Mouse (Mus musculus) hindbrain, embryonic 16.5 days (tissue): ENCODE results near the gene Ndufs7. TPM values are rescaled to one million over a fixed set of nuclear protein-coding genes. Genes with fewer than 3 reads are reported as not detected.
"Not testable (repeated sequence)": the region's sequence is repeated elsewhere in the genome, so short reads cannot be mapped to it uniquely, and the experiment has no call there.

Source experiments
- ATAC-seq: fragments of 200-750 bp; cut with Nextera tagmentation; 2 replicates; pipeline ENCODE4 v1.8.0; 2017; ENCODE audit warnings: moderate TSS enrichment, moderate library complexity
- H3K27ac ChIP-seq: fragments of 300-500 bp; sonication (generic); 2 replicates; pipeline ENCODE4 v1.5.1; 2014; ENCODE audit warnings: low read depth, mild to moderate bottlenecking, control low read depth, low read length, moderate library complexity
- H3K27me3 ChIP-seq: fragments of 300-500 bp; sonication (generic); replicated peaks from 2 replicates; pipeline ENCODE4 v1.6.1; 2014; ENCODE audit warnings: low read length; ENCODE audit not compliant: control insufficient read depth, insufficient read depth
- H3K36me3 ChIP-seq: fragments of 300-500 bp; sonication (generic); 2 replicates; pipeline ENCODE4 v1.6.1; 2014; ENCODE audit warnings: mild to moderate bottlenecking, low read length, moderate library complexity, mixed read lengths; ENCODE audit not compliant: control insufficient read depth, insufficient read depth
- H3K4me1 ChIP-seq: fragments of 300-500 bp; sonication (generic); 2 replicates; pipeline ENCODE4 v1.6.1; 2014; ENCODE audit warnings: low read depth, low read length; ENCODE audit not compliant: control insufficient read depth, insufficient read depth
- H3K4me2 ChIP-seq: fragments of 300-500 bp; sonication (generic); 2 replicates; pipeline ENCODE4 v1.6.1; 2014; ENCODE audit warnings: mild to moderate bottlenecking, low read length, control low read depth, moderate library complexity
- H3K4me3 ChIP-seq: fragments of 300-500 bp; sonication (generic); 2 replicates; pipeline ENCODE4 v1.5.1; 2014; ENCODE audit warnings: mild to moderate bottlenecking, low read length, control low read depth, moderate library complexity
- H3K9ac ChIP-seq: fragments of 300-500 bp; sonication (generic); 2 replicates; pipeline ENCODE4 v1.6.1; 2014; ENCODE audit warnings: low read depth, mild to moderate bottlenecking, control low read depth, low read length, moderate library complexity
- H3K9me3 ChIP-seq: fragments of 300-500 bp; sonication (generic); 2 replicates; pipeline ENCODE4 v1.6.1; 2014; ENCODE audit warnings: mild to moderate bottlenecking, low read length, moderate library complexity; ENCODE audit not compliant: control insufficient read depth
- WGBS: fragments of 180-500 bp; shearing (Covaris S2); extraction: QIAGEN DNeasy Blood & Tissue Kit; methylation state at CpG from one replicate; pipeline ENCODE4 v1.1.7; 2014; 5-methylcytosine and 5-hydroxymethylcytosine counted together
- polyA plus RNA-seq: library from polyadenylated mRNA; unstranded; fragments of >200 nt; fragmentation: Nextera tagmentation; extraction: Ambion mirVana; gene quantifications from 2 replicates; pipeline ENCODE4 v1.2.1, GENCODE M21; 2015

Gene Ndufs7
- polyA plus RNA-seq, 1 experiment from 2014 or later, result 361 TPM

- Histone ChIP-seq H3K9ac (peak overlapping the region; percentile 38; the same call in 1 of the 2 replicates), H3K27ac (no peak overlapping the region), H3K9me3 (no peaks in the 10 kb centered on the region), H3K36me3 (no peaks in the 10 kb centered on the region), H3K4me1 (0 out of 2 replicates have a peak, but pooled peaks cover 2% of the 10 kb centered on the region), H3K4me3 (no peak overlapping the region), H3K27me3 (no peaks in the 10 kb centered on the region), H3K4me2 (no peak overlapping the region)
- ATAC-seq, result no peak
- WGBS, result 18% methylated on average over 16 of the region's 16 CpGs
Measured at GRCm38 (mm10) chr10:80215048-80215772, 33.7 kb upstream of the Ndufs7 start.

GRCm38 (mm10) chr10:80220676-80221075 lies 28.2 kb upstream of the Ndufs7 start:
- no peak overlapping the region for H3K4me3 ChIP-seq
- H3K36me3 ChIP-seq, result no peaks in the 10 kb centered on the region
- H3K27me3 ChIP-seq, result no peaks in the 10 kb centered on the region
- H3K9ac ChIP-seq, result no peak overlapping the region
- no peak for ATAC-seq
- H3K4me1 ChIP-seq, result no peaks in the 10 kb centered on the region
- no peak overlapping the region for H3K27ac ChIP-seq
- H3K9me3 ChIP-seq, result no peaks in the 10 kb centered on the region
- 40% methylated on average over 8 of the region's 9 CpGs for WGBS
- H3K4me2 ChIP-seq, result no peak overlapping the region

- not testable (repeated sequence) for H3K4me2 ChIP-seq, H3K27ac ChIP-seq, ATAC-seq, H3K9me3 ChIP-seq, H3K27me3 ChIP-seq, H3K9ac ChIP-seq, H3K36me3 ChIP-seq, H3K4me3 ChIP-seq
- WGBS, result 87% methylated on average over 2 of the region's 2 CpGs
- H3K4me1 ChIP-seq, result peaks cover 14% of the 10 kb centered on the region
Measured at GRCm38 (mm10) chr10:80223137-80223536, 25.8 kb upstream of the Ndufs7 start.

GRCm38 (mm10) chr10:80226071-80226415 lies 22.9 kb upstream of the Ndufs7 start:
- Histone ChIP-seq H3K4me2 (peak overlapping the region; percentile 92), H3K4me1 (peaks cover 23% of the 10 kb centered on the region), H3K9me3 (no peaks in the 10 kb centered on the region), H3K4me3 (peak overlapping the region; percentile 91), H3K9ac (peak overlapping the region; percentile 98), H3K27ac (peak overlapping the region; percentile 97), H3K36me3 (peaks cover 2% of the 10 kb centered on the region; the same call in 1 of the 2 replicates), H3K27me3 (no peaks in the 10 kb centered on the region)
- 0% methylated on average over 14 of the region's 14 CpGs for WGBS
- no peak for ATAC-seq

- WGBS, result 0% methylated on average over 62 of the region's 75 CpGs
- H3K4me2 ChIP-seq, result peak within 1 kb of the TSS; percentile 92
- peaks cover 23% of the 10 kb centered on the region for H3K4me1 ChIP-seq
- peak within 1 kb of the TSS; percentile 97 for H3K27ac ChIP-seq
- peaks cover 2% of the 10 kb centered on the region; the same call in 1 of the 2 replicates for H3K36me3 ChIP-seq
- no peaks in the 10 kb centered on the region for H3K27me3 ChIP-seq
- H3K9ac ChIP-seq, result peak within 1 kb of the TSS; percentile 98
- no peaks in the 10 kb centered on the region for H3K9me3 ChIP-seq
- peak; percentile 96 for ATAC-seq
- peak within 1 kb of the TSS; percentile 91 for H3K4me3 ChIP-seq
Measured at GRCm38 (mm10) chr10:80226416-80227165, 22.3 kb upstream of the Ndufs7 start, which contains the start of gene Mum1. Gene Mum1 (plus strand): TSS chr10:80226434.

DNA sequence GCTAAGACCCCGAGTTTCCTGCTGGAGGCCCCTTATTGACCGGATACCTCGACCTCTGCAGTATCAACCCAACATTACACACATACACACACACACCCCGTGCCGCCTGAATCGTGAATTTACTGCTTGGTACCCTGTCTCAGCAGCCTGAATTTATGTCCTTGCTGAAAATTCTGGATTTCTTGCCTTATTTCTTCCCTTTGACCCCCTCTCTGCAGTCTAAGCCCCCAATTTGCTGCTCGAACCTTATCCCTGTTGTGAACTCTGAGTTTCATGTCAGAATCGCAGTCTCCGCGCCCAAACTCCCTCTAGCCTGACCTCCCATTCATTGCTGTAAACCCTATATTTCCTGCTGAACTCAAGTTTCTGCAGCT lies 21.8 kb upstream of the Ndufs7 start:
- peaks cover 2% of the 10 kb centered on the region; the same call in 1 of the 2 replicates for H3K36me3 ChIP-seq
- ATAC-seq, result no peak; the same call in 1 of the 2 replicates
- no peaks in the 10 kb centered on the region for H3K27me3 ChIP-seq
- H3K27ac ChIP-seq, result peak overlapping the region; percentile 97
- H3K4me1 ChIP-seq, result peaks cover 23% of the 10 kb centered on the region
- peak overlapping the region; percentile 98 for H3K9ac ChIP-seq
- peak overlapping the region; percentile 92 for H3K4me2 ChIP-seq
- WGBS, result 6% methylated on average over 10 of the region's 10 CpGs
- H3K9me3 ChIP-seq, result no peaks in the 10 kb centered on the region
- H3K4me3 ChIP-seq, result peak overlapping the region; percentile 91

DNA sequence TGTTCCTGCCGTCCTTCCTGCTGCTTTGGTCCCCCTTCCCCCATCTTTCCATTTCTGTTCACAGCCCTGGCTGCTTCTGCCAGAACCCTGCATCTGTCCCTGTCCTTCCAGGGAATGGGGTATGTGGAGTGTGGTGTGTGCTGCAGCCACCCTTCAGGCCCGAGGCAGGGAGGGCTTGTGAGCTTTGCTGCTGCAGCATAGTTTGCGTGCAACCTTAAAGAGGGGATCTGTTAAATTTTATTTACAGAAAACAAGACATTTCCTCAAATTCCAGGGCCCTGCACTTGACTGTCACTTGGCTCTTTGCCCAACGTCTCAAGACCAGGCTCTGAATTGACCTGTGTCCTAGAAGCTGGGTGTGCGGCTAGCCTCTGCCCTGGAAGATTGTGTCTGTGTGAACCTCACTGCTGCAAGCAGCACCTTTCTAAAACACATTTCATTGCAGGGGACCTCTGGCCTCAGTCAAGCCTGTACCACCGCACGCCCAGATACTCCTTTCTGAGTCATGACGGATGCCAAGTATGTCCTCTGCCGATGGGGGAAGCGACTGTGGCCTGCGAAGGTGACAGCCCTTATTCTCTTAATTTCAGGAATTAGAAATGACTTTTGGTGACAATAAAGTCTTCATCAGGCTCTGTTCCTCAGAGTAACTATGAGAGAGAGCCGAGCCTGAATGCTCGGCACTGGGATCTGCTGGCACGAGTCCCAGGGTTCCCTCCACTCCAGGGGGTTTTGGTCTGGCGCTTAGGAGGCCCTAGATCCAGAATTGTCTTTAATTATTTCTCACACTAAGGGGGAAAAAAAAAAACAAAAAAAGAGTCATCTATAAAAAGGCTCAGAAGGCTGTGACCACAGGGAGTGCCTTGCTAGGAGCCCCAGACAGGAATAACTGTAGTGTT lies 20.8 kb upstream of the Ndufs7 start:
- H3K4me3 ChIP-seq, result peak overlapping the region; percentile 91
- no peaks in the 10 kb centered on the region for H3K9me3 ChIP-seq
- peaks cover 7% of the 10 kb centered on the region; the same call in 1 of the 2 replicates for H3K36me3 ChIP-seq
- peaks cover 30% of the 10 kb centered on the region for H3K4me1 ChIP-seq
- ATAC-seq, result no peak
- H3K27me3 ChIP-seq, result no peaks in the 10 kb centered on the region
- peak overlapping the region; percentile 97 for H3K27ac ChIP-seq
- peak overlapping the region; percentile 92 for H3K4me2 ChIP-seq
- H3K9ac ChIP-seq, result peak overlapping the region; percentile 98
- WGBS, result 38% methylated on average over 15 of the region's 15 CpGs

DNA sequence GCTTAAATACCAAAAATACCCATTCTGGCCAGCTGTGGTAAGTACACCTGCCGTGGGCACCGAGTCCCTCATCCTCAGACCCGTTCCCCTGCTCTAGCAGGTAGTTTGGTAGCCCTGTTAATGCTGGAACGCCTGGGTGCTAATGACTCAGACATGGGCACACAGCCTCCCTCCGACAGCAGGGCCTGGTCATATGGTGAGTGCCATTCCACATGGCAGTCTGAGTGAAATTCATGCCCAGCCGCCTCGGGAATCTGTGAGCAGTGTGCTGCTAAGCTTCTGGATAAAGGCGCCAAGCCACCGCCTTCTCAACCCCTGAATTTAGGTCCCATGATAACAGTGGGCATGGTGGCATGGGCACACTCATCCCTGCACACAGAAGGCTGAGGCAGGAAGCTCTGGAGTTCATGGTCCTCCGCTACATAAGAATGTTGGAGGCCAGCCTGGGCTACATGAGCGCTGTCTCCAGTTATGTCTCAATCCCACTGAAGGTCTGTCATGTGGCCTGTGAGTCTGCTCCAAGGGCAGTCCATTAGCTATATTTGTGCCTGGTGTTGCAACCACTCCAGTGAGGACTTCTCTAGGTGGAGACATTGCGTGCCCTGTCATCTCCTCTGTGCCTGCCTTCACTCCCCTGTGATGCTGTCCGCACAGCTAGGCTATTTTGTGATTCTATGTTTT lies 12.6 kb upstream of the Ndufs7 start:
- 95% methylated on average over 13 of the region's 13 CpGs for WGBS
- Histone ChIP-seq H3K27me3 (no peaks in the 10 kb centered on the region), H3K27ac (no peak overlapping the region), H3K9me3 (no peaks in the 10 kb centered on the region), H3K4me3 (no peak overlapping the region), H3K4me2 (no peak overlapping the region), H3K4me1 (peaks cover 10% of the 10 kb centered on the region), H3K9ac (no peak overlapping the region), H3K36me3 (peaks cover 20% of the 10 kb centered on the region)
- ATAC-seq, result no peak
